Mouse (Mus musculus): ENCODE measurements around the gene Trim66. TPM values are rescaled to one million over a fixed set of nuclear protein-coding genes. Genes with fewer than 3 reads are reported as not detected.

The Trim66 gene
- total RNA-seq (2021): under 1 TPM; 0.48 to 0.85 TPM
- long read RNA-seq, experiment 1, partial matches to known transcripts: 0 of 1 reads
- long read RNA-seq, experiment 1, other reads (novel, unspliced or antisense): 1 of 1 reads
- long read RNA-seq, experiment 2, partial matches to known transcripts: 1 of 3 reads
- long read RNA-seq, experiment 2, other reads (novel, unspliced or antisense): 2 of 3 reads

DNA sequence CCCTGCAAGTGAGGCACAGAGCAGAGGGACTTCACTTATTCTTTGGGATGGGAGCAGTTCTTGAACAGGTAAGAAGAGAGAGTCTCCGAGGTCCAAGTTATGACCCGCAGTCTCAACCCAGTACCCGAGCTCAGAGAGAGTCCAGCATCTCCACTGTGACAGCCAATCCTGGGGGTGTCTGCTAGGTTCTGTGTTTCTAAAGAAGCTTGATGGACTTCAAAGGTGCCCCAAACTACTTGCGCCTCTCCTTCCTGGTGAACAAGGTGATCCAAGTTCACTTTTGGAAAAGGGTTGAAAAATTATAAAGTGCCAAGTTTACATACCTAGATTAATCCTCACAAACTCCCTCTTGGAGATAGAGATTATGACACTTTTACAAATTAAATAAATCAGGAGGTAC is at the start of gene Trim66:
Trim66 (minus strand) TSS at position 101 of the 400 bp plus-strand sequence.
- DNase-seq: no peak

DNA sequence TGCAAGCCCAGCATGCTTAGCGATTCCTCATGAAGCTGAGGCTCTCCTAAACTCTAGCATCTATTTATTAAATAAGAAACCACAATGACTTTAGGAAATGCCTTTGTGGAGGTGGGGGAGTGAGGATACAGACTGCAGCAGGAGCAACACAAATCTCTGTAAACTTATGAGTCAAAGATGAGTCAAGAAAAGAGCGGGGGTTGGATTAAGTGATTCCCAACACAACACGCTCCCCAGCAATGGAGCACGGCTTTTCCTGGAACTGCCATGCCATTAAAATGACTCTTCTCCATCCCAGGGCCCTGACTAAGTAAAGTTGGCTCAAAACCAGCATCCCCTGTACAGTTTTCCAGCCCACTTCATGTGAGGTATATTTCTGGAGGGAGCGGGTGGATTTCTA is 38.8 kb upstream of the Trim66 start:
- DNase-seq: no peak

DNA sequence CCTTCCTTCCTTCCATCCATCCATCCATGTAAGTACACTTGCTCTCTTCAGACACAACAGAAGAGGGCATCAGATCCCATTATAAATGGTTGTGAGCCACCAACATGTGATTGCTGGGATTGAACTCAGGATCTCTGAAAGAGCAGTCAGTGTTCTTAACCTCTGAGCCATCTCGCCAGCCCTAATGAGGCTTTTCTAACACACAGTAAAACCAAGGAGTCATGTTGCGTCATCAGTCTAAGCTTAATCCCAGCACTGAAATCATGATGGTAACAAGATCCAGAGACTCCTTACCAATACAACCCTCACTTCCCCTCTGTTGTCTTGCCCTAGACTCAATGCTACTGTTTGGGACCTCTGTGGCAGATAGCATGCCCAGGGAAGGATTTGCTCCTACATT is 38.3 kb upstream of the Trim66 start:
- DNase-seq: no peak

DNA sequence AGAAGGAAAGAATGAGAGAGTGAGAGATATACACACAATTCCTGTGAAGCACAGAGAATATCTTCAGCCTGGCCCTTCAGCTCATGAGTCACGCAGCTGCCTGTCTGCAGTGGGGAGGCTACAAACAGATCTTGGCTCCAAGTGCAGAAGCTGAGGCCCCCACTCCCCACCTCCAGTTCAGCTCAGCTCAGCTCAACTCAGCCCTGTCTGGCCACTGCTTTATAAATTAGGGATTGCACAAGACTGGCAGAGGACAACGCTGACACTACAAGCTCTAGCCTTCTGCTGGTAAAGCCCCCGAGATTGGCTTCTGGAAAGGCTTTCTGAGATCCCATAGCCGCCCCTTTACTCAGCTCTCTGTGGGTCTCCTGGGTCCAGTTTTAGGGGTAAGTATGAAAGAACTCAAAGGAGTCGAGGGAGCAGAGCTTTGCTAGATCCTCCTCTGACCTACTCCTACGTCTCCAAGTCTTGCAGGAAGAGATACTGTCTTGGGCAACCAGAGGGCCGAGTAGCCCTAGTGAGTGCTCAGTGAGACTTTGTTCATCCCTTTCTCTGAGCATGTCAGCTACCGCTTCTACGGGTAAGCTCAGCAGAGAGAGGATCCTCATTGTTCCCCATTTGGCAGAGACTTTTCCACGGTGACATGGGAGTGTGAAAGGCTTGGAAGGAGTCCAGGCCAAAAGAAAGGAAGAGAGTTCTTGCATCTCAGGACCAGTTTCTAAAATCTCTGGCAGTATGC is 37.5 kb upstream of the Trim66 start:
- DNase-seq: peak; percentile 61

DNA sequence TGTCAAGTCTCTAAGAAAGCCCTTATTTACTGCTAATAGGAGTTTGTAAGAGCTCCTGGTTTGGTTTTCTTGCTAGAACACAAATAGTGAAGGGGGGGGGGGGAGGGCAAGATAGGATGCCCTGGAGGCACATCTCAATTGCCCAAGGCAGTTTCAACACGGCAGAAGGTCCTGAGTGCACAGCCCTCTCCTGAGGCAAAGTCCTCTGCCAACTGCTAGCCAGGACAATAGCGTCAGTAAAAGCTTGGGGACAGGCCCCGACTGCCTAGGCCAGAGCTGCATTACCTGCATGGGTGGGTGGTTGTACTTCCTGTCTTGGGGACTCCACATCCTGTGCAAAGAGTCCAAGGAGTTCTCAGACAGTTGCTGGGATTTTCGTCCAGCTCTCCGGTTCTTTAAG is 36.9 kb upstream of the Trim66 start:
- DNase-seq: no peak

DNA sequence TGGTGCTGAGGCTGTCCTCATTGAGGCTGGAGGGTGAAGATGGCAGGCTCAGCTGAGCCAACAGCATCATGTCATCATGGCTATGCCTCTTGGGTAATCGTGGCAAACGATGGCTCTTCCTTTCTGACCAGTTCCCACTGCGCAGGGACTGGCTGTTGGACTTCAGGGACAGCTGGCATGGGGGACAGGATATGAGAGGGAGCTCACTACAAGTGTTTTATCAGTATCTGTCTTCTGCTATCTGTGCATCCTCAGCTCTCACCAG is 34.4 kb upstream of the Trim66 start:
- DNase-seq: no peak

DNA sequence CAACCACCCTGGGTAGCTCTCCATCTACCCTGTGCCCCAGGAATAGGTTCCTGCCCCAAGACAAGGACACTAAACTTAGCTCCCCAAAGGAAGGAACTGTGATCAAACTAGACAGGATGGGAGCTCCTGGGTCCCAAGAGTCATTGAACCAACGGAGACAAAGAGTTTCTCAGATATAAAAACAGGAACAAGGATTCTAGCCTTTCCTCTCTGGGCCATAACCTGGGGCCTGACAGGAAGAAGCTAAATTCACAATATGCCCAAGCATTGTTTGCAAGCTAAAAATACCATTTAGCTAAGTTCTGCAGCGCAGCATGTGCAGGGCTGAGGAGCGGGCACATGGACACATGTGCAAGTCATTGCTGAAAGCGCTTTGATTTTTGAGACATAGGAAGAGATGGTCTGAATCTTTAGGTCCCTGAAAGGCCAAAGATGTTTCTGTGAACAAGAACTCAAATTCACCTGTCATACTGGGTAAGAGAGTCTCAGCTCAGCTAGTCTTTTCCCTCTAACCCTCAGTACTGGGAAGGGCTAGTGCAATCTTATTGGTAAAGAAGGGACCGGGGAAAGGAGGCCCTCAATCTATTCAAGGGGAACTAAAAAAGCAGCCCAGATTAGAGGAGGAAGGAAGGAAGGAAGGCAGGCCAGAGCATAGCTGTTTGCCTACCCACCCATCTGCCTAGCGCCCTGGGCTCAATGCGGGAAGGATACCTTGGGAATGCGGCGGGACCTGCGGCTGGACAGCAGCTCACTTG is 33.9 kb upstream of the Trim66 start:
- DNase-seq: no peak

DNA sequence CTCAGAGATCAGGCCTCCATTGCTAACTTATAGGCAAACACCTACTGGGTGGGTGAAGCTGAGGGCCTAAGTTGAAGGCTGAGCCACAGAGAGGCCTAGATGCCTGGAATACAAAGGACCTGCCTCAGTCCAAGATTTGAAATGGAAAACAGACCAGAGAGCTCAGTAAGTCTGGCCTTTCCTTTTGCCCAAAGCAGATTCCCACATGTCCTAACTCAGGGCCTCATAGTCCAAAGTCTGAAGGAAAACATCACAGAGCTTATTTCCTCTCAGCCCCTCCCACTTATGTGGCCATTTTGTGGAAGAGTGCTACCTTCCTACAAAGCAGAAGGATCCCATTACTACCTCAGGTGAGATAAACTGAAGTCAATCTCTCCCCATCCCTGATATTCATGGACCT is 33.0 kb upstream of the Trim66 start:
- no peak for DNase-seq

DNA sequence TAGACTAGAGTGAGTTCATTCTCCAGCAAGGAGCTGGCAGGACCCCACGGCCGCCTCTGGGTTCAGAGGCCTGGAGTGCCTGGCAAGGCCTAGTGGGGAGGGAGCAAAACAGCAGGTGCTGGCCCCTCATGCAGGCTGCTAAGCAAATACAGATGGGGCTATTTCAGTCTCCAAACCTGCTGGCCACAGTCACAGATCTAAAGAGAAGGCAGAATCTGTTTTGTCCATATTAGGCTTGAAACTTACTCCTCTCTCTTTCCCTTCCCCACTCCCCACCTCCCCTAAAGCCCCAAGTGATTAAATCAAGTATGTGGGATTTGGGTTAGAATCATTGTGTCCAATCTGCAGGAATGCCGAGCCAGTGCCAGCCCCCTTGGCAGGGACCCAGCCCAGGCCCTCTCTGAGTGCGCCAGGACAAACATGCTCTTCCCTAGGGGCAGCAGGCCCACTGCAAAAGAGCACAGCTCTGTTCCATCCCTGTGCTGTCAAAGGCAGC is 28.6 kb upstream of the Trim66 start:
- DNase-seq: peak; percentile 80

DNA sequence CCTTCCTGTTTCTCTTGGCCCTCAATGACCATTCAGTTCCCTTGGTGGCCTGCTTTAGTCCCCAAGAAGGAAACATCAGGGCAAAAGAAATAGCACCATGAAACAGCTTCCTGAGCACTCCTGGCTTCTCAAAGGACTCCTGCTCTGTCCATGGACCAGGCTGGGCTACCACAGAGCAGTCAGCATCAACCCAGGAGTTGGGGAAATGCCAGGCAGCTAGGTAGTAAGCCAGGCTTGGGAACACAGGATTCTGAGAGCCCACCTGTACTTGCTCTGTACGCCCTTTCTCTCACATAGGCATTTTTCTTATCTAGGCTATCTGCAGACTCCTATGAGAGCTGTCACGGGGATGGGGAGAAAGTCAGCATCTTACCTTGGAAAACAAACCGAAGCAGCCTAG is 27.0 kb upstream of the Trim66 start:
- no peak for DNase-seq

DNA sequence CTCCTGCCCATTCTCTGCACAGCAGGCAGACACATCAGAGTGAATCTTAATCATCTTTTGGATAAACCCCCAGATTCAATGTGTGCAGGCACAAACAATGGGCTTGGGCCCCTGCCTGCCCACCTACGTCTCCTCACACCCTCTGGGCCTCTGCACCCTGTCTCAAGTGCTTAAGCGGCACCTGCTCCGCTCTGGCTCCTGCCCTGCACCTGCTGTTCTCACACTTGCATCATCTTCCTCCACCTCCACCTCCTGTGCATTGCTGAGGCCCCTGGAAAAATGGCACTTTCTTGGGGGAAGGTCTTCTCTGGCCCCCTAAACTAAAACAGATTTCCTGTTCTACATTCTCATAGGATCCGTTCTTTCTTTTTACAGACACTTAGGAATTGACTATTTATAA is 26.0 kb upstream of the Trim66 start:
- DNase-seq: no peak

DNA sequence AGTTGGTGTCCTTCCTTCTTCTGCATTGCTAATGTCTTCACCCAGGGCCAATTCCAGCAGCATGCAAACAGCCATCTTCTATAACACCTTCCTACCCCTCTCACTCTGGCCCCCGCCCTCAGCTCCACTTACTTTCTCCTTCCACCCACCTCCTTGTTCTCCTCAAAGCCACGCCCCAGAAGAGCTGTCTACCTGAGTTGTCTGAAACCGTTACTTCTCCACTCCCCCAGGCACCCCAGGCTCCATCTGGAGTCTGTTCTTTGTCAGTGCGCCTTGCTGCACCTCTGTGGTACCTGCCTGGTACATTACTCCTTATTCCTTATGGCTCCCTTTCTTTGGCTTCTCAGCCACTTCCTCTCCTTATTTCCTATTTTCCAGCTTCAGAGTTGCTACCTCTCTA is 25.2 kb upstream of the Trim66 start:
- DNase-seq: no peak

DNA sequence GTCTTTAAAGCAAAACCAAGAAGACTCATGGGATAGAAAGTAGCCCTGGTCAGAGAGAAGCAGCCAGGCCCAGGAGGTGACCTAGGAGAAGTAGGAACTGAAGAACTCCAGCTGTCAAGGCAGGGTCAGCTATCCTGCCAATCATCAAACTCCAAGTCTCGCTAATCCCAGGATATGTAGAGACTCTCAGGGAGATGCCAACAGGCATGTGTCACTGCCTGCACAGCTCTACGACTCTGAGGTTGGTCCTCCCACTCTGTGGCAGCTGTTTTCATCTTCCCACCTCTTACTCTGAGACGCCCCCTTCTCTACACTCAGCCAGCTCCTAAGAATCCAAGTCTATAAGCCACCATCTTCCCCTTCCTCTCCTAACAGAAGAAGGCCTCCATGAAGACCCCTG is 24.8 kb upstream of the Trim66 start:
- no peak for DNase-seq

DNA sequence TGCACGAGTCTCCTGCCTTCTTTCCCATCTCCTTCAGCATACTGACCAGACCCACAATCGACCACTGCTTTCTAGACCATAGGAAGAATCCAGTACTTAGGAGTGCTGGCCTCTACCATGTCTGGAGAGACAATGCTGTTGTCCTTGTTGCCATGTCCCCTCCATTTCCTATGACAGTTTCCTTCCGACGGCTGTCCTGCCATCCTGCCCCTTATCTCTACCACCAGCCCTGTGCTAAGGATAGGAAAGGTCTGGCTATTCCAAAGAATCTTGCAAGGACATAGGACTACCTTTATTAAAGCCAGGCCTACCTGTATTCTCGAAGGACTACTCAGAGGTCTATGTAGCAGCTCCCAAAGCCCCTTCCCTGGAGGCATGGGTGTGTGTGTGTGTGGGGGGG is 23.6 kb upstream of the Trim66 start:
- DNase-seq: no peak

DNA sequence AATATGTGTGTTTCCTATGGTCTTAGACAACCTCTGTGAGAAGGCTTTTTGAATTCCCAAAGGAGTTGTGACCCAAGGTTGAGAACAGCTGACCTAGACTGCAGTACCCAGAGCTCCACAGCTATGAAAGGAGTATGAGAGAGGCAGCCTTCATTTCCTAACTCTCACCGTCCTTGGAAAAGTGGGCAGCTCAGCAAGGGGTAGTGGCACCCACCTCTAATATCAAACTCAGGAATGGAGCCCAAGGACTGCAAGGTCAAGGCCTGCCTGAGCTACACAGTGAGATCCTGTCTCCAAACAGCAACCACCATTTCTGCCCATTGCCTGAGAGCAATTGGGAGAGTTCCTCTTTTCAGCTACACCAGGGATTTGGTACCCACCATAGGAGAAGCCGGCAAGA is 21.8 kb upstream of the Trim66 start:
- DNase-seq: no peak

DNA sequence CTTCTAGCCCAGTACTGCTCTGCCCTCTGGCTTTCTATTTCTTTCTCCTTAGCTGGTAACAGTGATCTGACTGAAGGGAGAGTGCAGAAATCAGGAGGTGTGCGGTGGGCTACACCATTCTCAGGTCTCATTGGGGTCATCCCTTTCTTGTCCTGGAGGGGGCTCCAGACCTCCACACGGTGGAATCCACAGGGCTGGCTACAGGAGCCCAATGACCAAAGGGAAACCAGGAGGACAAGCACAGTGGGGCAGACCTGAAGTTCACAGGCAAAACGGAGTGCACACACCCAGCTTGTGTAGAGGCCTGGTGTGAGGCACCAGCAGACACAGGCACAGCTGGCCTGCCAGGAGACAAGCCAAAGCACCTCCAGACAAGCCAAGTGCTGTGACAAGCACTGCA is 20.4 kb upstream of the Trim66 start:
- DNase-seq: peak; percentile 77

DNA sequence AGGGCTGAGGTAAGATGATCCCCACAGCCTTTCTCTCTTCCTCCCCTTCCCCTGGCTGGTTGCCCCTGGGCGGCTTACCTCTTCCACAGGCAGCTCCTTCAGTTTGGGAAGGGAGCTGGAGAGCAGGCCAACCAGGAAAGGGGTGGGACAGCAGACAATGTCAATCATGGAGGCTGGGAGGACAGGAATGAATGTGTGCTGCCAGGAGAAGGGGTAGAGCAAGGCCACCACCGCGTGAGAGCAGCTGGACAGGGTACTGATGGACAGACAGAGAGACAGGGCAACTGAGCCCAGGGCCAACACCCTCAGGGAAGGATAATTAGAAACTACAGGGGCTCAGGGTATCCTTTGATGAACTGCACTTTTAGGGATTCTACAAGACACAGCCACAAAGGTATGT is 19.6 kb upstream of the Trim66 start:
- DNase-seq: no peak

DNA sequence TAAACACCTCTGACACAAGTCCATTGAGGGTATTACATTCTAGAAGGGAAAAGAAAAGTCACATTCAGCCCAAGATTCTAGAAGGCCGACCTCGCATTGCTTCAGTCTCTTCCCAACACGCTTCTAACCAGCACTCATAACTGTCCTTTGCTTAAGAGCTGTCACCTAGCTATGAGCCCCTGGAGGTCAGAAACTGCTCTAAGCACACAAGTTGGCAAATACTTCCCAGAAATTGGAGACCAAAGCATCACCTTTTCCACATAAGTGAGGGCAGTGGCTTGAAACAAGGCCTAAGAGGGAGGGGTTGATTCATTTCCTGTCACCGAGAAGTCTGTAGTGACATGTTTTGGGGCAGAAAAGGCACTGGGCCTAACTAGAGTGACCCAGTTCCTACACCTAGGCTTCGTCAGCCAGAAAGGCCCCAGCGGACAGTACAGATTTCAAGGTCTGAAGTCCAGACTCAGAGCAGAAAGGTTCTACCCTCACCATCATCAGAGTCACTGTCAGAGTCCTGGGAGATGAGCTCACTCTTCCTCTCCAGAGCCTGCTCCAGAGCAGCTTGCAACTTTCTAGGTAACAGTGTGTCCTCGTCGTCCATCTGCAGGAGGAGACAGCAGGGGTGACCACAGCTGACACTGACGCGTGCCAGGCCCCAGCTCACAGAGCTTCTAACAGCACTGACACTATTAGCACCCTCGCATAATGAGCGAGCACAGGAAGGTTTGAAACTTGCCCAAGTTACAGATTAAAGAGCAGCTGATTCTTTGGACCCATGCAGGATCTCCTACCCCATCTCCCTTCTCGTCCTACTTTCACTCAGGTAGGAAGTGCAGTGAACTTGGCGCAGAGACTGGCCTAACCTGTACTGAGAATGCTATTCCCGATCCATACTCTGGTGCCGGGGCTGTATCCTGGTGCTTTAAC is 18.1 kb upstream of the Trim66 start:
- no peak for DNase-seq

DNA sequence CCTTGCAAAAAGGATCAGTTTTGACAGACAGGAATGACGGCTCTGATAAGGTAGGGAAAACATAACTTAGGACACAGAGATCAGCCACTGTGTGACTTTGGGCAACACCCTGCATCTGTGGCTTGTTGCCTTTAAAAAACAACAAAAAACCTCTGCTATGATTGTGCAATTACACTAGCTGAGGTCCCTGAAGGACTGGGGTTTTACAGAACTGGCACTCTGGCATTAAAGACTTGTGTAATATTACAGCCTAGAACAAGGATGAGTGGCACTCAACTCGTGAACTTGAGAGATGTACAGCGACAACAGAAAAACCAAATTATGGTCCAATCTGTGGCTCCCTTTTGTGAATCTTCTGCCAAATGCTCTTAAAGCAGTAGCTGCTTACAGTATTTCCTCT is 16.8 kb upstream of the Trim66 start:
- no peak for DNase-seq

DNA sequence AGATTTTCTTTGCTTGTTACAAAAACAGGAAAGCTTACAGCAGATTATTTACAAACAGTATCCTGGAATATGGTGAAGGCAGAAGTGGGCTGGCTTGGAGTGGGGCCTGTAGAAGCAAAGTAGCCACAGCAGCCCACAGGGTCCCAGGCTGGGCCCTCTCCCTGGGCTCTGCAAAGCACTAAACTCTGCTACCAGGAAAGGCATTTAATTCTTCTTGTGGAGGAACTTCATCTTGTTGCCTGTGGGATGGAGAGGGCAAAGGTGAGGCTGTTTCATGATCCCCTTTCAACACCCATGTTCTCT is 16.5 kb upstream of the Trim66 start:
- no peak for DNase-seq

DNA sequence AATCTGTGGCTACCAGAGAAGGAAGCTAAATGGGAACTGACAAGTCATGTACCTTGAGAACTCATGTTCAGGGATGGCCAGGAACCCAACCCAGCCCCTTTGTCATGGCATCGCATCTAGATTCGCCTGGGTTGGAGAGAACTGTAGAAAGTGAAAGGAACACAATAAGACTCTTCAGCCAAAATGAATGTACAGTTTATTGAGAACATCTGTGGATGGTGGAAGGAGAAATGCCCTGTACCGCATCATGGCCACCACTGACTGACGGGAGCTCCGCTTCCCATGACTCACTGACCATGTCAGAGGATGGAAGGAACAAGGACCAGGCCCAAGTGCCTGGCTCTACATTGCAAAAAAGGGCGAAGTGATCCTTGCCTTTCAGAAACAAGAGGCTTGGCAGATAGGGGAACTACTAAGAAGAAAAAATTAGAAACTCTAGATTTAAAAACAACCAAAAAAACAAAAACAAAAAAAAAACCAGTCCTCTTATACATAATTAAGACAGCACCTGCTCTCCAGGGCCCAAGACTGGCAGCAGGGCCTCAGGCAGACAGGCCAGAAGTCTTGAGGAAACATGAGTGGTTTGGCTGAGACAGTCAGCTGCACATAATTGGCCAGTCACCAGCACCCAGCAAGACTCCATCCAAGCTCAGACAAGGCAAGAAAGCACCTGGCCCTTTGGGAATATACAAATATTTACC is 16.0 kb upstream of the Trim66 start:
- no peak for DNase-seq

DNA sequence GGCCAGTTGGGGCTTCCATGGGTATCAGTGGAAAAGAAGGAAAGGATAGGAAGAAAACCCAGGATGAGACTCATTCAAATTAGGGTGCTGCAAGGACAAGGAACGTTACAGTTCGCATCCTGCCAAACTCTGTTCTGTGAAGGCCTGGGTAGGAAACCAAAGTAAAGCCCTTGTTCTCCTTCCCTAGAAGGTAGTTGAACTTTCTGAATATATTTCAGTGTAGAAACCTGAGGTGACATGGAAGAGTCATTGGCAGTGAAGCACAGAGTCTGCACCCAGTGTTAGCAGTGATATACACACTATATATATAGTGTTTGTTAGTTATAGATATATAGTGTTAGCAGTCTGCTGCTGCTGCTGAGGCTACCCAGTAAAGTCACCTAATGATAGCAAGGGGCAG is 15.4 kb upstream of the Trim66 start:
- no peak for DNase-seq
